ENCODE assay signal across 27 mouse cellular contexts in the genomic region with DNA sequence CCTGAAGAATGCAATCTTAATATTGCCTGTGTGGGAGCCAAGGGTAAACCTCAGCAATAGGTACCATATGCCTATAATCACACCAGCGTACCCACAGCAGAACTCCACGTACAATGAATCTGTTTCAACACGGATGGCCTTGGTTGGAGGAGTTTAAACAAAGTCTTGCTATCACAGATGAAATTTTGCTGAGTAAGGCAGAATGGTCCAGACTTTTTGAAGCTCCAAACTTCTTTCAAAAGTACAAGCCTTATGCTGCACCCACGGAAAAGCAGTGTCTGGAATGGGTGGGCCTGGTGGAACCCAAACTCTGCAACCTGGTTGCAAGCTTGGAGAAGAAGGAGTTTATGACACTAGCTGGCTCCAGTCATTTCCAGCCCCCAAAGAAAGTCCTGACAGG. TPM values are rescaled to one million over a fixed set of nuclear protein-coding genes. Genes with fewer than 3 reads are reported as not detected.
"Had no signal": no experiment of that assay in that cellular context is flagged by ENCODE, and none has a peak within 500 bp of the region (broad histone marks: within the 10 kb centered on the region; RNA-seq: fewer than 3 reads in every experiment).

No protein-coding gene starts in this region.

- H3K36me3 ChIP-seq: heart, embryonic 13.5 days; heart, embryonic 15.5 days; hindbrain, embryonic 13.5 days; hindbrain, embryonic 15.5 days; kidney, embryonic 15.5 days; limb, embryonic 13.5 days; limb, embryonic 15.5 days; liver, embryonic 12.5 days had no signal

- H3K27ac ChIP-seq: gastrocnemius, adult 2 months; heart, adult 2 months; heart, embryonic 13.5 days; heart, embryonic 15.5 days; hindbrain, embryonic 13.5 days; hindbrain, embryonic 15.5 days; hindbrain, postnatal 0 days; kidney, embryonic 15.5 days; kidney, postnatal 0 days; limb, embryonic 13.5 days; limb, embryonic 15.5 days; liver, embryonic 12.5 days; liver, embryonic 14.5 days had no signal

- H3K4me3 ChIP-seq: gastrocnemius, adult 2 months; heart, adult 2 months; heart, embryonic 13.5 days; heart, embryonic 15.5 days; hindbrain, embryonic 13.5 days; hindbrain, embryonic 15.5 days; kidney, embryonic 15.5 days; limb, embryonic 13.5 days; limb, embryonic 15.5 days; liver, embryonic 12.5 days had no signal

- H3K27me3 ChIP-seq: heart, embryonic 15.5 days; hindbrain, embryonic 13.5 days; hindbrain, embryonic 15.5 days had no signal

- DNase-seq: gastrocnemius, adult 2 months; gastrocnemius, postnatal 10 days; gastrocnemius, postnatal 36 days; heart, adult 2 months; heart, postnatal 10 days; heart, postnatal 36 days; kidney, adult 11 months; kidney, adult 2 months; kidney, adult 9 months; kidney, postnatal 14 days; kidney, postnatal 36 days; layer of hippocampus, adult 9-11 months; layer of hippocampus, postnatal 36 days; left cerebral cortex, postnatal 4 days had no signal

- H3K4me1 ChIP-seq: heart, embryonic 13.5 days; heart, embryonic 15.5 days; hindbrain, embryonic 13.5 days; hindbrain, embryonic 15.5 days; kidney, embryonic 15.5 days; limb, embryonic 13.5 days; limb, embryonic 15.5 days; liver, embryonic 12.5 days had no signal

- H3K9ac ChIP-seq: heart, embryonic 13.5 days; heart, embryonic 15.5 days; hindbrain, embryonic 13.5 days; hindbrain, embryonic 15.5 days; kidney, embryonic 15.5 days; limb, embryonic 13.5 days; limb, embryonic 15.5 days; liver, embryonic 12.5 days; liver, embryonic 14.5 days had no signal

- H3K9me3 ChIP-seq: heart, embryonic 13.5 days; heart, embryonic 15.5 days; hindbrain, embryonic 13.5 days; hindbrain, embryonic 15.5 days; kidney, embryonic 15.5 days; limb, embryonic 13.5 days; limb, embryonic 15.5 days; liver, embryonic 12.5 days had no signal

RNA-seq across cellular contexts. Expression of gene Mal, which starts 32.7 kb away (rescaled TPM):
- total RNA-seq: hematopoietic stem cell, adult 5-6 weeks had no signal
- polyA plus RNA-seq: liver, embryonic 12.5 days had no signal

RNA-seq across cellular contexts. Expression of gene Mall, which starts 40.5 kb away (rescaled TPM):
- total RNA-seq: hematopoietic stem cell, adult 5-6 weeks; liver, adult 2 months had no signal
- polyA plus RNA-seq: liver, embryonic 12.5 days had no signal
